7 mouse cellular contexts compared by ENCODE assay signal in the genomic region with DNA sequence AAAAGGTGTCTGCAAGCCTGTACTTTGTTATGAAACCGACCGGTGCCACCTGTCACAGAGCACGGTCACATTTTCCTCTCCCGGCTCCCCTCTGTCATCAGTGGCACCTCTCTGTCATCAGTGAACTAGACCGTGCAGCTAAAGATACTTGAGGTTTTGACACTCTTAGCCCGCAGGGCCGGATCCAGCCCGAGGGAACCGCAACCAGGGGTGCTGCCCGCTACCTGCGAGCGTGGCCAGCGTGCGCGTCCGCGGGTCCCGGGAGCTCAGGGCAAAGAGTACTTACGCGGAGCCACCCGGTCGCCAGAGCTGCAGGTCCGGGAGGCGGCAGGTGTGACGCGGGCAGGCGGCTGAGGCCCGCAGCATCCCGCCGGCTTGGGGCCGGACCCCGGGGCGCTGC. TPM values are rescaled to one million over a fixed set of nuclear protein-coding genes. Genes with fewer than 3 reads are reported as not detected.
DNase-seq lines count a peak whose midpoint lies in the region; ATAC-seq lines count a peak whose summit lies in the region.

No protein-coding gene starts in this region.

- no peak for ATAC-seq in heart, embryonic 13.5 days (ENCODE audit: extremely low read depth, insufficient number of reproducible peaks, low FRiP score, low TSS enrichment)

- H3K9ac ChIP-seq in heart, embryonic 13.5 days = peak overlapping the region; percentile 79

- under 1% methylated on average over 29 of the region's 33 CpGs for whole genome bisulfite sequencing in heart, embryonic 13.5 days
- WGBS in midbrain, embryonic 10.5 days = under 1% methylated on average over 33 of the region's 33 CpGs

- H3K27ac ChIP-seq in heart, embryonic 13.5 days (replicated peaks) = 0 out of 2 replicates have a peak overlapping the region, but pooled peaks have one; percentile 39
- peak overlapping the region; percentile 95 for H3K27ac ChIP-seq in midbrain, embryonic 10.5 days (replicated peaks)

- peaks cover 53% of the 10 kb centered on the region for H3K27me3 ChIP-seq in heart, embryonic 13.5 days (replicated peaks)
- peaks cover 32% of the 10 kb centered on the region for H3K27me3 ChIP-seq in midbrain, embryonic 10.5 days (ENCODE audit: low read depth, poor library complexity, severe bottlenecking)
- no peaks in the 10 kb centered on the region; the same call in 1 of the 2 replicates for H3K27me3 ChIP-seq in splenic B cell, adult 2 months (ENCODE audit: control insufficient read depth, insufficient read depth, low read length, poor library complexity, severe bottlenecking)

- peak overlapping the region; percentile 74 for H3K4me3 ChIP-seq in heart, embryonic 13.5 days
- peak overlapping the region; percentile 74 for H3K4me3 ChIP-seq in midbrain, embryonic 10.5 days

- peak; percentile 64 to 67 for DNase-seq in B cell, adult 2 months
- peak; percentile 40 to 42 for DNase-seq in CD8-positive naive resting alpha-beta T cell, adult 2 months (ENCODE audit: low read depth in 2 of 2, low spot score in 2 of 2)
- DNase-seq in cerebellum, postnatal 14 days = peak; percentile 60 to 72
- peak; percentile 27 for DNase-seq in kidney, postnatal 14 days
- peak; percentile 39 for DNase-seq in midbrain, embryonic 10.5 days (ENCODE audit: low spot score)
- peak; percentile 75 for DNase-seq in splenic B cell, adult 2 months (ENCODE audit: low read depth, low spot score)

- peaks cover 23% of the 10 kb centered on the region for H3K4me1 ChIP-seq in heart, embryonic 13.5 days
- peaks cover 36% of the 10 kb centered on the region for H3K4me1 ChIP-seq in midbrain, embryonic 10.5 days

- H3K4me2 ChIP-seq in heart, embryonic 13.5 days = peak overlapping the region; percentile 96

- H3K9me3 ChIP-seq in heart, embryonic 13.5 days = no peaks in the 10 kb centered on the region
- H3K9me3 ChIP-seq in midbrain, embryonic 10.5 days (replicated peaks) = no peaks in the 10 kb centered on the region

- H3K36me3 ChIP-seq in heart, embryonic 13.5 days = peaks cover 16% of the 10 kb centered on the region
- peaks cover 18% of the 10 kb centered on the region for H3K36me3 ChIP-seq in midbrain, embryonic 10.5 days
- H3K36me3 ChIP-seq in splenic B cell, adult 2 months (ENCODE audit: control insufficient read depth, insufficient read depth, low read length, poor library complexity, severe bottlenecking) = no peaks in the 10 kb centered on the region

RNA-seq across cellular contexts. Expression of a gene that starts 0.8 kb away (rescaled TPM):
- polyA plus RNA-seq in heart, embryonic 13.5 days (2015; fragmentation: Nextera tagmentation; extraction: Ambion mirVana) = 3.7 and 4.4 TPM in 2 replicates
- polyA plus RNA-seq in midbrain, embryonic 10.5 days (2016; fragmentation: Nextera tagmentation; extraction: Ambion mirVana) = 12.1 and 13.8 TPM in 2 replicates

RNA-seq across cellular contexts. Expression of a gene that starts 1.0 kb away (rescaled TPM):
- 59.2 and 59.8 TPM in 2 replicates for polyA plus RNA-seq in heart, embryonic 13.5 days (2015; fragmentation: Nextera tagmentation; extraction: Ambion mirVana)
- polyA plus RNA-seq in midbrain, embryonic 10.5 days (2016; fragmentation: Nextera tagmentation; extraction: Ambion mirVana) = 155 and 159 TPM in 2 replicates
